Mouse (Mus musculus) natural killer cell, adult 2 months (primary cell): ENCODE data around the gene Ripk1.
"Not testable (repeated sequence)": the region's sequence is repeated elsewhere in the genome, so short reads cannot be mapped to it uniquely, and the experiment has no call there.

Source experiments
- DNase-seq, 2 experiments: peaks; one replicate each; pipeline ENCODE4 v3.0.0; 2022; ENCODE audit warnings: low spot score in 2 of 2

Ripk1 gene

DNA sequence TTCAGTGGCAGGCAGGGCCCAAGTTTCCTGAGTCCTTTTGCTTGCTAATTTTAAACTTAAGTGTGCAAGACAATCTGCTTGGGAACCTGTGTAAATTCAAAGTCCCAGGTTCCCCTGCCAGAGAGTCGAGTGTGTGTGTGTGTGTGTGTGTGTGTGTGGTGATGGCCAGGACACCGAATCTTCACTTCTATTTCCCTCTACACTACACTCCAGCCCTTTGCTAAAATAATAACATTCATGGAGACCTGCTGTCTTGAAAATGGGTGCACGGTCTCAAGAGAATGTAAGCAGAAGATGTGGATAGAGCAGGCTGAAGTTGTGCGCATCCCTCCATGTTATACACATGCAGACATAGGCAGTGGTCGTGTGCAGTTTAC, 35.9 kb downstream of the Ripk1 start:
- DNase-seq: no peak

DNA sequence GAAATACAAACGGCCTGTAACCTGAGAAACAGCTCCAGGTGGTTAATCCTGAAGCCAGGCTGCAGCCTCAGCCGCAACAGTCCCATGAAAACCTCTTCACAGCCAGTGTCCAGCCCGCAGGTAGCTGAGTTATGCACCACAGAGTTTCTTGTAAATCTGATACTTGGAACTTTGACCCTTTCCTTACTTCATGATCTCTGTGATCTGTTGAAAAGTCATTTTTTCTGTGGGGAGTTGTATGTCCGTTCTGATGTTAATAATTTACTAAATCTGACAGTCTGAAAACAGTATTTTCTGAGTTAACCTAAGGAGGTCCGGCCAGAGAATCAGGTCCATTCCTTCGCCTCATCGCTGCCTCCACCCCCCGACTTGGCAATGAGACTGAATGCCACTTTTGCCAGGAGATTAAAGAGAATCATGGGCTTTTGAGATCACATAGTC, 36.8 kb downstream of the Ripk1 start:
- DNase-seq: no peak

DNA sequence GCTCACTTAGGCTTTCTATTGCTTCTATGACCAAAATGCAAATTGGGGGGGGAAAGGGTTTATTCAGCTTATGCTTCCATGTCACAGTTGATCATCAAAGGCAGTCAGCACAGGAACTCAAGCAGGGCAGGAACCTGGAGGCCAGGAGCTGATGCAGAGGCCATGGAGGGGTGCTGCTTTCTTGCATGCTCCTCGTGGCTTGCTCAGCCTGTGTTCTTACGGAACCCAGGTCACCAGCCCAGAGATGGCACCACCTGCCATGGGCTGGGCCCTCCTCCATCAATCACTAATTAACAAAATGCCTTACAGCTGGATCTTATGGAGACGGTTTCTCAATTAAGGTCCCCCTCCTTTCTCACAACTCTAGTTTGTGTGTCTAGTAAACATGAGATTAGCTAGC, 37.9 kb downstream of the Ripk1 start:
- DNase-seq: no peak

DNA sequence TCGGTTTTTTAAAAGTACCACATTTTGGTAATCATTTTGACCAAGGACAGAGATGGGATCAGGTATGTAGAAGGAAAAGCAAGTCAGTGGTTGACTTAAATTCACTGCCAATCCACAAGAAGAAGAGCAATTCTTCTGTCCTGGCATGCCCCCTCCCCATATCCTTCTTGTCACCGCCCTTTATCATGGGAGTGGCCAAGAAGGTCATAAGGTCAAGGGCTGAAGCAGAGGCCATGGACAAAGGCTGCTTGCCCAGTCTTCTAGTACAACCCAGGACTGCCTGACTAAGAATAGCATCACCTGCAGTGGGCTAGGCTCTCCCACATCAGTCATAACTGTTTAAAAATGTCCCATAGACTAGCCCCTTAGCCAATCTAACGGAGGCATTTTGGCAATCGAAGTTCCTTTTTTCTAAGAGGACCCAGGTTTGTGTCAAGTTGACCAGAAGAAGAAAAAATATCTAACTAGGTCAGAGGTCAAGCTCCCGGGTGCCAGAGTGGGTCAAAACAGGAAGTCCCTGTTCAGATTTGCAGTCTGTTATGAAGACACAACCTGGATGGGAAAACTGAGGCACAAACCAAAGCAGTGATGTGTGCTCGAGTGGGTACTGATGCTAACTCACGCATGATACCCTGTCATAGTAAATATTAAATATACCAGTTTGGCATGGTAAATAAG, 41.7 kb downstream of the Ripk1 start:
- DNase-seq: no peak

DNA sequence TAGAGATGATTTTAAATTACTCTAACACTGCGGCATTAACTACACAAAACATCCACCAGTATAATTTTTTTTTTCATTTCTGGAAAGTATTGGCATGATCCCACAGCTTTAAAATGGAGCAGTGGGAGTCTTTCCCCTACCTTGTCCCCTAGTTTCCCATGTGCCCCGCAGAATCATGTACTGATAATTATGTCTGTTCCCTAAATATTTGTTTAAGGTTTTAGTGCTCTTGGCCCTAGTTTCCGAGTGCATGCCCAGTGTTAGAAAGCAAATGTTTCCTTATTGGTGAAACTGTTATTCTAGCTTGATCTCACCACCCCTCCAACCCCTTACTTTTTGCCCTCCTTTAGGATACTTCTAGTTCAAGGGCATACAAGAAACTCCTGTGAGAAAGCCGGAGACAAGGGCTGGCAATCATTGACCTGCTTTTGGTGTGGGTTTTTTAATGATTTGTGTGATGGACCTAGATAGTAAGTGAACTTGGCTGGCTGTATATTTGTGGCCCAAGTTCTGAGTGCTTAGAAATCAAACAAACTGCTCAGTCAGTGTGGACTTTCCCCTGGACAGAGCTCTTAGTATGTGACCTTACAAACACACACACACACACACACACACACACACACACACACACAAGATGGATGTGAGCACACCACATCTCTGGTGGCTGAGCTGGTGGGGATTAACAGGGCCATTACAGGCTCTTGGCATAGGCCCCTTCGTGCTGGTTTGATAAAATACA, 43.5 kb downstream of the Ripk1 start:
- no peak for DNase-seq

DNA sequence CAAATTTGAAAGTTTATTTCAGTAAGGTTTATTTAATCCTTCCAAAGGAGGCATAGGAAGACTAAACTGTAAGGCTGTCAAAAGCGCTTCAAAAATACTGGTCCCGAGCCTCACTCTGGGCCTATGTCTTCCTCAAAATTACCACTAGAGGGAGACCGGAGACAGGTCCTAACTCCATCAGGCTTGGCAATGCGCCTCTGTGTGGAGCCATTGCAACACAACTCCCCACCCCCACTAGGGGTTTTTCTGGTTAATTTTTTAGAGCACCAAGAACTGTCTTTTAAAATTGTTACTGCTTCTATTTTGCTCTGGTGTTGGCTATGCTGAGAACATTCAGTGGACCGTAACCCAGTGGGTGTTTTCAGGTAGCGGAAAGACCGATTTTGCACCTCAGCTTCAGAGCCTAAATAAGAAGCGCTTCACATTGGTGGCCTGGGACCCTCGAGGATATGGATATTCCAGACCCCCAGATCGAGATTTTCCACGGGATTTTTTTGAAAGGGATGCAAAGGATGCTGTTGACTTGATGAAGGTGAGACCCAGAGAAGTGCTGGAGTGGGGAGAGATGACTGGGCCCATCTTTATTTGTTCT, 44.4 kb downstream of the Ripk1 start:
- peak; percentile 50 to 71 for DNase-seq

DNA sequence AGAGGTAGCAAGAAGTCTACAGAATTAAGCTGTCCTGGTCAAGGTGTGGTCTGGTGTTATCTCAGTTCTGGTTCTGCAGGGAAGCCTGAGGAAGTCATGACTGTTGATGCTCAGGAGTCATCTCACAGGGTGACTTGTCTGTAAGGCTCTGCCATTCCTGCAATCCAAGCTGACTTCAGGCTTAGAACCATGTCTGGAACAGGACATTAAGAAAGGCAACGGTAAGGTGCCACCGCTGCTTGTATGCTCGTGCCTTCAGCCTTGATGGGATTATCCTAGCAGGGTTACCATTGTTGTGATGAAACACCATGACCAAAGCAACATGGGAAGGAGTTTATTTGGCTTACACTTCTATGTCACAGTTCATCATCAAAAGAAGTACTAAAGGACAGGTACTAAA, 45.4 kb downstream of the Ripk1 start:
- DNase-seq: no peak

DNA sequence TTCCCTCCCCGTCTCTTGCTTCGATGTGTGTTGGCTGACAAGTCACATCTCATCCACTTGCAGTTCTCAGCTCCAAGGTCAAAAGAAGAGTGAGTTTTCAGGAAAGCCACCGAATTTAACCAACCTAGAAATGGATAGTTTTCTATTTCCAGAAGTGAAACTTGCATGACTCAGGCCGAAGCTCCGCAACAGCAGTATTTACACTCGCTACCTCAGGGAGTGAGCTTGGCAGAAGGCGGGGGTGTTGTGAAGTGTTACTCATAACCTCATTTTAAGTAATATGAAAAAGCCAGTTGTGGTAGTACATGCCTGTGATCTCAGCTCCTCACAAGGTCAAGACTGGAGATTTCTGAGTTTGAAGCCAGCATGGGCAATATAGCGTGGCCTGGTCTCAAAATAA, 48.3 kb downstream of the Ripk1 start:
- no peak for DNase-seq

DNA sequence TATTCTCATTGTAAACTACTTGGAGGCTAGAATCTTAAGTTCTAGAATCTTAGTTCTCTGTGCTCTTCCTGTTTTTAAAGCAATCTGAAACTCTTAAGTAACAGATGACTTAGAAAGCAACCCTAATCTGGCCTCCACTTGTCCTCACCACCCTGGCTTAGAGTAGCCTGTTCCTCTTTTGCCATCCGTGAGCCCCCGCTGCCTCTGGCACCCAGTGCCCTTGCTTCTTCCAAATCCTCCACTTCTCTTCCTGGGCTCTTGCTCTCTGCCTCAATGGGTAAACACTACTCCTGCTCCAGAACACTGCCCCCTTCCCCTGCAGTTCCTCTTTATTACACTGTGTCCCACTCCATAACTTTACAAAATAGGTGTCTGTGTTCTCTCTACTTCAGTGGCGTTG, 49.5 kb downstream of the Ripk1 start:
- no peak for DNase-seq

DNA sequence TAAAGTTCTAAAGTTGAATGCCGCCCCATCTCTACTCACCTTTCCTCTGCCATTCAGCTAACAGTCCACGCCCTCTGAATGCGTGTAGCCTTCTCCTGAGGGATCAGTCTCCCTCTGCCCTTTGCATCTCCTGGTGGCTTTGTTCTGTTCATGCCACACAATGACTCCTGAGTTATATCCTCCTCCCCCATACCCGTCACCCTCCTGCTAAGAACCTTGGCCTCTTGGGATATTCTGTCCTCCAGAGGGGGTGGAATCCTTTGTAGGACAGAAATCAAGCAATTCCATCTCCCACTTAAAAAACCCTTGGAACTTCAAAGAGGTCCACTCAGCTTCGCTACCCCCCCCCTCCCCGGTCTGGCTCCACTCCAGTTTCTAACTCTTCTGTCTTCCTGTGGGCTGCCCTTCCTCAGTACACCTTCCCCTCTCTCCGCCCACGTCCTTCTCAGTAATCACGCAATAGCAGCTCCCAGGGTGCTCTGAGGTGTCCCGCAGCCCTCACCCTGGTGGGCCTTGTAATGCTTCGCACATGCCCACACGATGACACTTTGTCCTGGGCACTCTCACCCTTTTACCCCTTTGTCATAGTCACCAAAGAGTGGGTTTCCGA, 51.6 kb downstream of the Ripk1 start:
- DNase-seq: no peak

DNA sequence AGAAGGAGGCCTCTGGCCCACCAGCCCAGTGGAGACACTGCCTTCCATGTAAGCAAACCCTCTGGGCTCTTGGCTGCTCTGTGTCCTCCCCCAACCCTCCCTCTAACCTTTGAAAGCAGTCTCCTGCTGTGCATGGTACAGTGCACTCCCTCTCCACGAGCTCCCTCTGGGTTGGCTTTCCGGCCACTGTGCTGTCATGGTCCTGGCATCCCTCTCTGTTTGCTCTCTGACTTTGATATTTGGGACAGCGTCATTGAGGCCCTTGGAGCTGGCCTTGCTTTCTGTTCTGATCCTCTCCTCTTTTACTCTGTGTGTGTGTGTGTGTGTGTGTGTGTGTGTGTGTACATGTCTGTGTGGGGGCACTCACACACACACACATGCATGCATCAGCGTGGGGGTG, 52.2 kb downstream of the Ripk1 start:
- DNase-seq: no peak

DNA sequence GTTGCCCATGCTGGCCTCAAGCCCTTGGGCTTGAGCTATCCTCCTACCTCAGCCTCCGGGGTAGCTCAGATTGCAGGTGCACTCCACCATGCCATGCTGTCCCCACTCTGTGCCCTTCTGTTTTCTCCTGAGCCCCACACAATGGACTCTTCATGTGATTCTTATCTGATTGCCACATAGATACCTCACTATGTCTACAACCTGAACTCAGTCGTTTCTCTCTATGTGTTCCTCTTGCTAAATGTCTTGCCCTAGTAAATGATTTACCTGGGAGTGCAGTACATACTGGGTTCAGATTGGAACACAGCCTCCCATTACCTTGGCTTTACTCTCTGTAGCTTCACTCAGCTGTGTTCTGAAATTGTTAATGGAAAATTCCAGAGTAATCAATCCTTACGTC, 52.8 kb downstream of the Ripk1 start:
- no peak for DNase-seq

DNA sequence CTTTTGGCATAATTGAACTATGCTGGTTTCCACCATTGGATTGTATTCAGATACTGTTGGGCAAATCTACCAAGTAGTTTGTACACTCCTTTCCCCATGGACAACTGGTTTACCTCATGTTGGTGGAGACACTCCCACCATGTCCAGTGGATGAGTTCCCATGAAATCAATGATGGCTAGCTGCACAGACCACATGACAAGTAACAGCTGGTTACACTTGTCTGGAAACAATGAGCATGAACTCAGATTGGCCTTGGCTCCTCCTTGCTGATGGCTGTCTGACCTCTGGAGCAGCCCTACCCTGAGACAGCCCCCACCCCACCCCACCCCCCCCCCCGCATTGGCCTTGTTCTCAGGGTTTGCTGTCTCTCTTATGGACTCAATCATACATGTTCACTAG, 55.1 kb downstream of the Ripk1 start:
- DNase-seq: no peak

DNA sequence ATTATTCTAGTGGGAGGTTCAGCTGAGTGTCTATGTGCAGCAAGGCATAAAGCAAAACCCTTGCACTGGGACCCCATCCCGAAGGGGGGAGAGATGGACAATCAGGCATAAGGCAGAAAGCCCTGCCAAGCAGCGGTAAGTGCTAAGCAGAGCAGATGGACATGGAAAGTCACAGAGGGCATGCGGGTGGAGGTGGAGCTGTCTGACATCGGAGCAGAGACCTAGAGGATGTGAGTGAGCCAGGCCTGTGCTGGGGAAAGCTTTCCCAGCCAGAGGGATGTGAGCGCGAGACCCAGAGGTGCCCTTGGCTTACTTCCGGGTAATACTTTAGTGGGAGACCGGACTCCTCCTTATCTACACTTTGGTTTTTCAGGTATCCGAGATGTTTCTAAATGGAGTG, 57.9 kb downstream of the Ripk1 start:
- DNase-seq: no peak

DNA sequence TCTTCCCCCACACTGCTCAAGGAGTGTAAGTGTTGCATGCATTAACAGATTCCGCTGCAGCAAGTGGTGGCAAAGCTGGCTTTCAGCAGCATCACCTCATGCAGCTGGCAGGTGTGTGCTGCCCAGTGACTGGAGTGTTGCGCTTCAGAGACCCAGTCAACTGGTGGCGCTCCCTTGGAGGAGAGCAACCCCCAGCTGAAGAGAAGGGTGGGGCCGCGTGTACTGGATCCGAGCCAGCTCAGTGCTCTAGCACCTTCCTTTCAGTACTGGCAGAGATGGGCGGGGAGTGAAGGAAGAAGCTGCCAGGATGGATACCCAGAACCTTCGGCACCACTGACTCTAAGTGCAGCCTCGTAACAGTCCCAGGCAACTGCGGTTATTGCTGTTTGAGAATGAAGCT, 60.3 kb downstream of the Ripk1 start:
- DNase-seq: no peak

DNA sequence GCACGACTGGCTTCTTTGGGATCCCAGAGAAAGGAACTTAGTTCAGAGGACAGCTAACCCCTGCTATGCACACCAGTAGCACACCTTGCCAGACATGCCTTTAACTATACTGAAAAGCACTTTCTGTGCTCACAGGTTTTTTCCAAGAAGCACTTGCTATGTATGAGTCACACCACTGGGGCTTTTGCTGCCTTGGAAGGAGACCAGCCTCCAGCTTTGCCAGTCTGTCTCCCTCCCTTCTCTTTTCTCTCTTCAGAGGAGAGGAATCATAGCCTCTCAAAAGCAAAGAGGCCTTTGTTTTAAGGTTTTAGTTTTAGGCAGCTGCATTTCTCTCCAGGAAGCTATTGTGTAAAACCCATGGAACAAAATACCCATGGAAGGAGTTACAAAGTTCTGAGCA, 64.2 kb downstream of the Ripk1 start:
- DNase-seq: no peak

DNA sequence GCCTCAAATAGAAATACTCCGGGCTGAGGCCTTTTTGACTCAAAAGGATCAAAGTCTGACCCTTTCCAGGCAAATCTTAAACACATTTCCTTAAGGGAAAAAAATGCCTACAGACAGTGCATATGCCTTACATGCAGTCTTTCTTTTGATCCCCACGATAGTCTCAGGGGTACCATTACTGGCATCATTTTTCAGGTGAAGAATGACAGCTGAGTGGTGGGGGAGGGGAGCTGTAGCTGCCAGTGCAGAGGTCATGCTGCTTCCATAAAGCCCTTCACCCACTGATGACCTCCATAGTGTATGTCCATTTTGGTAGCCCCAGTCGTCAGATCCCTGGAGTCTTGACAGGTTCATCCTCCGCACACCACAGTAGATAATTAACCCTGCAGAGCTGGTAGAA, 68.1 kb downstream of the Ripk1 start:
- no peak for DNase-seq

DNA sequence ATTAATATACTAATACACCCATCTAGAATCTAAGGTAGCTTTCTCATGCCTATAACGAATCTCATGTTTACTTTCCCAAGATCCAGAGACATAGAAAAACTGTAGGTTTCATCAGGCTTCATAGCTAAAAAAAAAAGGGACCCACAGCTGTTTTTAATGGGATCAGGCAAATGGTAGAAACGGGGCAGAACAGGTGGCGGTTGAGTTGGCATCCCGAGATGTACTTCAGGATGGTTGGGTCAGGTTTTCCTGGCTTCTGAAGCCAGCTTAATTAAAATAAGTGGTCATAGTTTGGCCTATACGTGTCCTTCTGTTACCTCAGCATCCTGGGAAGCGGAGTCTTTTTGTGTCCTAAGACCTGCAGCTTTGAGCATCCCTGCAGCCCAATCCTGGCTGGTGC, 69.7 kb downstream of the Ripk1 start:
- DNase-seq: no peak

DNA sequence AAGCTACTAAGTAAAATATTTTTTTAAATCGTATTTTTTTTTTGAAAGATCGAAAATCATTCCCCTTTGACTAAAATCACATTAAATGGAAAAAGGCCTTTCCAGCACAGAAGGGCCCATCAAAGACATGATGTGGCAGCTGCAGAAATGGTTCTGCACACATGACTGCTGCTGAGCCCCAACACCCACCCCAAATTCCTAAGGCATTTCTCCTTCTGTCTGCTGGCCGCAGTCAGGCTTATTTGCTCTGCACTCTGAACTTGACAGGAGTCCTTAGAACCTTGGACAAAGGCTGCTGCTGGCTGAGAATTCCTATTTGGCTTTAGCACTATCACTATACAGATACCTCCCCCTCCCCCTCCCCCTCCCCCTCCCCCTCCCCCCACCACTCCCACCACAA, 70.7 kb downstream of the Ripk1 start:
- DNase-seq: no peak

DNA sequence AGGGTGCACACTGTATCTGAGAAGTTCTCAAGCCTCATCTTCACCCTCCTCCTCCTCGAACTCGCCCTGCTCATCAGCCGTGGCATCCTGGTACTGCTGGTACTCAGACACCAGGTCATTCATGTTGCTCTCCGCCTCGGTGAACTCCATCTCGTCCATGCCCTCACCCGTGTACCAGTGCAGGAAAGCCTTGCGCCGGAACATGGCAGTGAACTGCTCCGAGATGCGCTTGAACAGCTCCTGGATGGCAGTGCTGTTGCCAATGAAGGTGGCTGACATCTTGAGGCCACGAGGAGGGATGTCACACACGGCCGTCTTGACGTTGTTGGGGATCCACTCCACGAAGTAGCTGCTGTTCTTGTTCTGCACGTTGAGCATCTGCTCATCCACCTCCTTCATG, 72.3 kb downstream of the Ripk1 start:
- not testable (repeated sequence) for DNase-seq

DNA sequence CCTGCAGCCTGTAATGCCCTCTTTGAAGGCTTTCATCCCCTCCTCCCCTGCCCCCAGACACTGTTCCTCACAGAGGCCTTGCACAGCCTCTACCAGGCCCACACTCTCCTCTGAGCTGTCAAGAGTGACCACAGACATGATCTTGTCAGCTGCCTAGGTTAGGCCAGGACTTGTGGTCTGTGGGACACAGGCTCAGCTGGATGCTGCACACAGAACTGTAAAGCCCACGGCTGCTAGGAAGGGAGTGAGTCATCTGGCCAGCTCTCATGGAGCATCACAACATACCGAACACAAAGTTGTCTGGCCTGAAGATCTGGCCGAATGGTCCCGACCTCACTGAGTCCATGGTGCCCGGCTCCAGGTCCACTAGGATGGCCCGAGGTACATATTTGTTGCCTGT, 73.7 kb downstream of the Ripk1 start:
- peak in 1 of 2 experiments; percentile 6 for DNase-seq

DNA sequence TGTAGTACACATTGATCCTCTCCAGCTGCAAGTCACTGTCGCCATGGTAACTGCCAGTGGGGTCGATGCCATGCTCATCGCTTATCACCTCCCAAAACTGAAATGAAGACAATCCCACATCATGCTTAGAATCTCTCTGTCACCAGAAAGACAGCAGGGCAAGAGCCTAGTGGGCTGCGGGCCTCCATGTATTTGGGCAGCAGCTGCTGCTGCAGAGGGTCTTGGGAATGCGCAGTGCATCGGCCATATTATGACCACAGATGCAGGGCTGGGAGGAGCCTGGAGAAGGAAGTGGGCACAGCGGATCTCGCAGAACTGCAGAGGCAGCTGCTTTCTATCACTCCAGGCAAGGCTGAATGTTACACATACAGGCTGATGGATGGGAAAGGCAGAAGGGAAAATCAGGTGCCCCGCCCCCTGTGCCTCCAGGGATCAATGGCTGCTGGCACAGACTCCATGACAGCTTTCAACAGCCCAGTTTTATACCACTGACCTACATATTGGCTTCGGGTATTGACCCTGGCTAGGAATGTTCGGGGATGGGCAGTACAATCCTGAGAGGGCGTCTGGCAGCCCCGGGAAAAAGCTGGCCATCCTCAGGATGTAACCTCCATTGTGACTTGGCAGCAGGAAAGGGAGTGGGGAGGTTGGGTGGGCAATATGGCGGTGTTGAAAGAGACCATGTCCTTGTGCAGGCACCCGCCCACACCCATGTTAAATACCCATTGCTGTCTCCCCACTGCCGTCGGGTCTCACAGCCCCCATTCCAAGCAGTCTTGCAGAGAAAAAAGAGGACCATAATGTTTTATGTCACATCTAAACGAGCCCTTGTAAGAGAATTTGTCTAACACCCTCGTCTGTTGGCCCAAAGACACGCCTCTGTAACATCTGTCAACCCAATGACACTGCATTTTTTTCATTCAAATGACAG, 74.7 kb downstream of the Ripk1 start:
- DNase-seq: no peak
